Mouse (Mus musculus) 3T3-L1 (cell line): ENCODE measurements at regions not wholly inside any gene's neighbourhood (a gene's known extent, or its start where the extent isn't known, plus 50 kb on each side); places are given as distances from the start of the nearest gene placed in this dataset.
"Not testable (repeated sequence)": the region's sequence is repeated elsewhere in the genome, so short reads cannot be mapped to it uniquely, and the experiment has no call there.

Experiments
- DNase-seq: peaks from one replicate; pipeline ENCODE4 v3.0.0-alpha.2; 2015; ENCODE audit warnings: low read depth, low spot score

- no peak for DNase-seq
Measured at GRCm38 (mm10) chr4:124395966-124396395, 214.6 kb downstream of the 3100002H09Rik start.

GRCm38 (mm10) chr4:124395069-124395965, 215.3 kb downstream of the 3100002H09Rik start:
- DNase-seq: no peak

GRCm38 (mm10) chr4:124393595-124393994, 217.0 kb downstream of the 3100002H09Rik start:
- DNase-seq: no peak

GRCm38 (mm10) chr4:124389067-124389466, 221.5 kb downstream of the 3100002H09Rik start:
- DNase-seq: no peak

- DNase-seq: no peak
Measured at GRCm38 (mm10) chr4:124385106-124386055, 225.2 kb downstream of the 3100002H09Rik start.

GRCm38 (mm10) chr4:124376504-124376903, 234.1 kb downstream of the 3100002H09Rik start:
- no peak for DNase-seq

GRCm38 (mm10) chr4:124375581-124375980, 235.0 kb downstream of the 3100002H09Rik start:
- DNase-seq: no peak

GRCm38 (mm10) chr4:124368831-124369230, 241.8 kb downstream of the 3100002H09Rik start:
- no peak for DNase-seq

GRCm38 (mm10) chr4:124368085-124368484, 242.5 kb downstream of the 3100002H09Rik start:
- no peak for DNase-seq

GRCm38 (mm10) chr4:124360578-124360908, 250.1 kb downstream of the 3100002H09Rik start:
- no peak for DNase-seq

GRCm38 (mm10) chr4:124359707-124360577, 250.7 kb downstream of the 3100002H09Rik start:
- no peak for DNase-seq

GRCm38 (mm10) chr4:124358456-124358855, 252.1 kb downstream of the 3100002H09Rik start:
- not testable (repeated sequence) for DNase-seq

GRCm38 (mm10) chr4:124350361-124350760, 260.2 kb downstream of the 3100002H09Rik start:
- DNase-seq: no peak

GRCm38 (mm10) chr4:124349610-124350295, 260.9 kb downstream of the 3100002H09Rik start:
- DNase-seq: no peak

GRCm38 (mm10) chr4:124349055-124349454, 261.5 kb downstream of the 3100002H09Rik start:
- no peak for DNase-seq

- no peak for DNase-seq
Measured at GRCm38 (mm10) chr4:124340073-124340472, 270.5 kb downstream of the 3100002H09Rik start.

GRCm38 (mm10) chr4:124335726-124336125, 274.9 kb downstream of the 3100002H09Rik start:
- DNase-seq: no peak

GRCm38 (mm10) chr4:124332974-124333373, 277.6 kb downstream of the 3100002H09Rik start:
- peak; percentile 3 for DNase-seq

- DNase-seq: no peak
Measured at GRCm38 (mm10) chr4:124332416-124332815, 278.2 kb downstream of the 3100002H09Rik start.

GRCm38 (mm10) chr4:124329107-124329771, 281.4 kb downstream of the 3100002H09Rik start:
- no peak for DNase-seq
